Mouse (Mus musculus) erythroblast, embryonic 14.5 days (primary cell): Measurements from ENCODE around the gene Kcnk10. TPM values are rescaled to one million over a fixed set of nuclear protein-coding genes. Genes with fewer than 3 reads are reported as not detected.

Source experiments
- H3K27me3 ChIP-seq: 2 replicates; pipeline ENCODE4 v1.6.1; 2012; ENCODE audit warnings: inconsistent platforms; ENCODE audit not compliant: control insufficient read depth
- H3K36me3 ChIP-seq: 2 replicates; pipeline ENCODE4 v1.6.1; 2012; ENCODE audit warnings: mild to moderate bottlenecking, inconsistent platforms; ENCODE audit not compliant: control insufficient read depth
- H3K4me1 ChIP-seq: 2 replicates; pipeline ENCODE4 v1.6.1; 2012; ENCODE audit warnings: inconsistent platforms; ENCODE audit not compliant: control insufficient read depth
- H3K4me3 ChIP-seq: replicated peaks from 2 replicates; pipeline ENCODE3; 2012; ENCODE audit warnings: moderate library complexity, mild to moderate bottlenecking, inconsistent platforms
- H3K9me3 ChIP-seq: 2 replicates; pipeline ENCODE4 v1.6.1; 2012; ENCODE audit warnings: low read length, inconsistent platforms, mixed read lengths; ENCODE audit not compliant: control insufficient read depth
- GATA1 ChIP-seq: IDR thresholded peaks from 2 replicates; pipeline ENCODE4 v1.6.1; 2012; ENCODE audit warnings: low read length, inconsistent platforms, mixed read lengths
- TAL1 ChIP-seq: IDR thresholded peaks from 3 replicates; pipeline ENCODE4 v1.6.1; 2012; ENCODE audit warnings: low read length, inconsistent platforms, mixed read lengths
- polyA plus RNA-seq: library from polyadenylated mRNA; stranded (reverse); fragments of >175 nt; gene quantifications from 2 replicates; pipeline ENCODE4 v1.2.3, GENCODE M21; 2012

Kcnk10 gene
- polyA plus RNA-seq, 1 experiment = not detected

DNA sequence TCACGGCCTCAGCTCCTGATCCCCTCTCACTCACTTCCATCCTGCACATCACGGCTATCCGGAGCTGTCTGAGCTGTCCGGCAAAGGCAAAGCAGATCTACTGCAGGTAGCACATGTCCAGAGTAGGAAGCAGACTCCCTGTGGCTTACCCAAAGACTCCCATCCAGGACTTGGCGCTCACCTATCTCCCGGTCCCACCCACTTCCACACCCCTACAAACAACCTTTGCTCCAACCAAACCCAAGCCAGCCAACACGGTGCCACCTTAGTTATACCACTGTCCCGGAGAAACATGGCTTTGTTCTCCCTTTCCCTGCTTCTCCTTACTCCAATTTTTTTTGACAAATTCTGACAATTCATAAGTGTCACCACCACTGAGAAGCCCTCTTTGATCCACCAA, 49.5 kb downstream of the Kcnk10 start:
- Histone ChIP-seq H3K9me3 (peaks cover 23% of the 10 kb centered on the region), H3K4me3 (no peak overlapping the region), H3K4me1 (no peaks in the 10 kb centered on the region), H3K27me3 (no peaks in the 10 kb centered on the region), H3K36me3 (no peaks in the 10 kb centered on the region)
- TF ChIP-seq GATA1 (no peak), TAL1 (no peak)

DNA sequence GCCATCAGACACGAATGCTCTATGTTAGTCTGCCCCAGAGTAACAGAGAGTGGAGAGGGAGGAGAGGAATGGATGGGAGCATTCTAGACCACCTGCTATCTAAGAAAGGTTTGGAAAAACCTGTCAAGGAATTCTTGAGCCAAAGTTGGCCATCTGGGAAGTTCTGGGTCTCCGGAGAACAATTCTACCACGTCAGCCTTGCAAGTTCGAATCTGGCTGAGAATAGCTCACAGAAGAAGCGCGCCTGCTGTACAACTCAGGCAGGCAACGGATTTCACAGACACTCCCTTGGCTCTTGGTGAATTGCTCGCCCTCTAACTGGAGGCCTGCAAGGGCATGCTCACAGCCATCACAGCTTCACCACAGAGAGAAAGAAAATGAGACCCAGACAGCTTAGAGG, 52.7 kb downstream of the Kcnk10 start:
- H3K4me1 ChIP-seq = no peaks in the 10 kb centered on the region
- no peak overlapping the region for H3K4me3 ChIP-seq
- no peaks in the 10 kb centered on the region for H3K36me3 ChIP-seq
- no peaks in the 10 kb centered on the region for H3K27me3 ChIP-seq
- TF ChIP-seq GATA1 = no peak
- no peak for TF ChIP-seq TAL1
- peaks cover 17% of the 10 kb centered on the region; the same call in 1 of the 2 replicates for H3K9me3 ChIP-seq

DNA sequence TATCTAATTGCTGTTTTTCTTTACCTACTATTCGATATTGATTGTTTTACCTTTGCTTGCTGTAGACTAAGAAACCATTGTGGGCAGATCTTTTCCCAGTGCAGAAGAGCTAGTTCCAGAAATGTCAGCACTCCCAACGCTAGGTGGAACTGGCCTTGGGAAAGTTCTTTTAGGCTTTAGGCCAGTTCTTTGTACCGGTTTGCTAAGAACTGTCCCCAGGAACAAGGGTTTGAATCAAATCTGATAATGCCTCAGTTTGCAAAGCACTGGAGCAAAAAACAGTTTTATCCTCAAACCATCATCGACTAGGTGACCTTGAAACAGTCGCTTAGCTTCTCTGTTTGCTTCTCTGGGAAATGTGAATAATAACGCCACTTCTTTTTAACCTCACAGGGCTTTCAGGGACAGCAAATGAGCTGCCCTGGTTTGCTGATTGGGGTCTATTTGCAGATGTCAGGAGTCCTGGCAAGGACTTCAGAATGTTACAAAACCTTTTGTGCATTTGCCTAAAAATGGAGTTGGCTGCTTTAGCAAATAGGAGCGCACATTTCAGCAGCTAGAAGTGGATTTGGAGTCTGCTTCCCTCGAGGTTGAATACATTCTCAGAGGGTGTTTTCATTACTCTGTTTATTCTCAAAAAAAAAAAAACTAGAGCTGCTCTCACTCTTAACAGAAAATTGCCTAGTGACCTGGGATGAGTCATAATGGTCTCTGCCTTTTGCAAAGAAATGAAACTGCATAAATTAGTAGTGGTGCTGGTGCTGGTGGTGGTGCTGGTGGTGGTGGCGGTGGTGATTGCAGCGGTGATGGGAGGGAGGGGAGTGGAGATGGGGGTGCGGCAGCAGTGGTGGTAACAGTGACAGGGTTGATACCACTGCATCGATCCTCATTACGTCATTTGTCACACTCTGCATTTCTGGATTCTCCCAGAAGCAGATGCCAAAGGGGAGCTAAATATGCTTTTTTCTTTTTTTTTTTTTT, 53.5 kb downstream of the Kcnk10 start:
- Histone ChIP-seq H3K9me3 (peaks cover 15% of the 10 kb centered on the region; the same call in 1 of the 2 replicates), H3K36me3 (no peaks in the 10 kb centered on the region), H3K4me3 (no peak overlapping the region), H3K27me3 (no peaks in the 10 kb centered on the region), H3K4me1 (no peaks in the 10 kb centered on the region)
- no peak for TF ChIP-seq TAL1

GRCm38 (mm10) chr12:98521311-98521710, 56.8 kb downstream of the Kcnk10 start:
- TF ChIP-seq TAL1 = no peak
- TF ChIP-seq GATA1 = no peak
- Histone ChIP-seq H3K4me1 (no peaks in the 10 kb centered on the region), H3K4me3 (no peak overlapping the region), H3K27me3 (no peaks in the 10 kb centered on the region), H3K9me3 (peaks cover 5% of the 10 kb centered on the region; the same call in 1 of the 2 replicates), H3K36me3 (no peaks in the 10 kb centered on the region)

GRCm38 (mm10) chr12:98520568-98520931, 57.6 kb downstream of the Kcnk10 start:
- Histone ChIP-seq H3K9me3 (peaks cover 5% of the 10 kb centered on the region; the same call in 1 of the 2 replicates), H3K27me3 (no peaks in the 10 kb centered on the region), H3K4me1 (no peaks in the 10 kb centered on the region), H3K4me3 (no peak overlapping the region), H3K36me3 (no peaks in the 10 kb centered on the region)
- TF ChIP-seq TAL1 (no peak), GATA1 (no peak)

- Histone ChIP-seq H3K9me3 (peaks cover 5% of the 10 kb centered on the region; the same call in 1 of the 2 replicates), H3K4me3 (no peak overlapping the region), H3K27me3 (no peaks in the 10 kb centered on the region), H3K4me1 (no peaks in the 10 kb centered on the region), H3K36me3 (no peaks in the 10 kb centered on the region)
- TF ChIP-seq TAL1 (no peak), GATA1 (no peak)
These were observed 58.1 kb downstream of the Kcnk10 start for GRCm38 (mm10) chr12:98519866-98520567.

- H3K4me1 ChIP-seq = no peaks in the 10 kb centered on the region
- no peaks in the 10 kb centered on the region for H3K36me3 ChIP-seq
- H3K4me3 ChIP-seq = no peak overlapping the region
- TF ChIP-seq TAL1 (no peak), GATA1 (no peak)
- H3K27me3 ChIP-seq = no peaks in the 10 kb centered on the region
- H3K9me3 ChIP-seq = peaks cover 17% of the 10 kb centered on the region
These were observed 72.5 kb downstream of the Kcnk10 start for GRCm38 (mm10) chr12:98505601-98506000.

DNA sequence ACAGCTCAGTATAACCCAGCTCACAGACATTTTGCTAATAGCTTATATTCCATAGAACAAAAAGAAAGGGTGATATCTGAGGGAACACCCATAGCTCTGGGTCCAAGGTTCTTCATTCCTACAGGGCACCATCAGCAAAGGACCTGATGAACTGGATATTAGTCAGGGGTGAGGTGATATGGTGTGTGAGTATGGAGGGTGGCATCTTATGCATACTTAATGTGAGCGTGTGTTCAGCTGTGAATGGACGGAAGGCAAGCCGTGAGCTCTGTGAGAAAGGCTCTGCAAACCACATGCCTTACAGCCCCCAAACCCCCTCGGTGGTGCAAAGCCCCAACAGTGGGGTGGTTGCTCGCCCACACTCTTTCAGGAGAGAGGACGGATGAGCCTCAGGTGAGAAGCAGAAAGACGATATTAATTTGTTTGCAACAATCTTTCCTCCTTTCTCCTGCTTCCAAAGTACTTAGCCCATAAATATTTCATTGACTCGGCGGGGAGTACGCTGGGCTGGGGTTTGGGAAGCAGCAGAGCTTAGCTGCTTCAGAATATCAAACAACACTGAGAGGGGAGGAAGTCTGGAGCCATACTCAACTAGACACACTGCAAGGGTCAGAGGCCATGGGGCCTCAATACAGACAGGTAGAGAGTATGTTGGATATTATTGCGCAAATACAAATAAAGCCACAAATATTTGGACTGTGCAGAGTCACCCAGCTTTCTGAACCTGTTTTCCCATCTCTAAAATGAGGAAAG, 76.4 kb downstream of the Kcnk10 start:
- TF ChIP-seq GATA1 (no peak), TAL1 (no peak)
- Histone ChIP-seq H3K4me1 (no peaks in the 10 kb centered on the region), H3K27me3 (no peaks in the 10 kb centered on the region), H3K9me3 (peaks cover 10% of the 10 kb centered on the region), H3K36me3 (no peaks in the 10 kb centered on the region), H3K4me3 (no peak overlapping the region)
